Mouse (Mus musculus): Measurements from ENCODE around the gene Tst.

Tst gene

GRCm38 (mm10) chr15:78385564-78385963 is 20.1 kb downstream of the Tst start:
- DNase-seq = no peak

- no peak for DNase-seq
Measured at GRCm38 (mm10) chr15:78384220-78385116, 21.2 kb downstream of the Tst start.

GRCm38 (mm10) chr15:78383450-78384219 is 22.1 kb downstream of the Tst start:
- DNase-seq = no peak

DNA sequence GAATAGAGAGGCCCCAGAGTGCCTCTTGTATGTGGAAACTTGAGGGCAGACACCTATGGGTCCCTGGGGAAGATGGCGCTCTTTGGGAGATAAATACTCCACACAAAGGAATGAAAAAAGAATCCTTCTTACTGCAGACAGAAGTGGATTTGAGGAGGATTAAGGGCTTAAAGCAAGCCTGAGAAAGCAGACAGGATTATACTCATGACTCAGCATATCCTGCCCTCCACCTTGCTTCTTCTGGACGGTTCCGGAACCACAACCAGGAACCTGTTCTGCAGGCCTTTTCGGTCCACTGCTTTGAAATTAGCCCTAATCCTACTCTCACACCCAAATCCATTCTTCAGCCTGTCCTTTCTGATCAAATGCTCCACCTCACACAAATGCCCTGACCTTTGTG is 23.6 kb downstream of the Tst start:
- DNase-seq = no peak

- DNase-seq = no peak
Measured at GRCm38 (mm10) chr15:78380741-78381140, 25.0 kb downstream of the Tst start.

- no peak for DNase-seq
Measured at GRCm38 (mm10) chr15:78380208-78380607, 25.5 kb downstream of the Tst start.

- DNase-seq = no peak
Measured at GRCm38 (mm10) chr15:78378556-78378955, 27.2 kb downstream of the Tst start.

DNA sequence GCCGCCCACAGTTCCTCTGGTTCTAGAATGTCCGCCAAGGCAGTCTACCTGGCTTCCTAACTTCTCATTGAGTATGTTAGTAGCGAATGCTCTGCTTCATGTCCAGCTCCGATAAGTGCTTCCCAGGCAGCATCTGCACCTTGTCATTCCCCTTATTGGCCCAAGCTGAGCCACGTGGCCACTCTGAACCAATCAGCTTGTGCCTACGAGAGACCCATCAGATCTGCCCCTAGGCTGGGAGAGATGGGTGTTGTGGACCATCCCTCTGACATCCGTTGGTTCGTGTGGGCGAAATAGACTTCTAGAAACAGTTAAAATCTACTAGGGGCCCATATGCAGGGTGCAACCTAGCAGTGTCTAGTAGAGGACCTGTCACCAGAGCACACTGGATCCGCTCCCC is 27.8 kb downstream of the Tst start:
- DNase-seq = no peak

- peak; percentile 56 to 59 for DNase-seq
Measured at GRCm38 (mm10) chr15:78374204-78374603, 31.5 kb downstream of the Tst start.

DNA sequence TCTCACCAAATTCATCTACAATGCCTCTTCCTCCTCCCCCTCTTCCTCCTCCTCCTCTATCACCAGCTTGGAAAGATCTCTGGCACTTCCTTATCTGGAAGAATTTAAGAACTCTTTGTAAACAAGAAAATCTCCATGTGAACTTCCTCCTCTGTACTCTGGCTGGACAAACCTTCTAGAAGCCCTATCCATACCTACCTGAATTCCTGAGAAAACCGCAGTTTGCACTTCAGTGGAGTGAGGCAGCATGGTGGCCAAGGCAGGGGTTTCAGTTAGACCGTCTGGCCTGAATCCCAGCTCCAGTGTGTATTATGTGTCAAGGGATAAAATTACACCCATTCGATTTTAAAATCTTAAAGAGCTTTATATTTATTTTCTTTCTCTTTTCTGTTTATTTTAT is 32.9 kb downstream of the Tst start:
- DNase-seq = peak; percentile 76 to 82

DNA sequence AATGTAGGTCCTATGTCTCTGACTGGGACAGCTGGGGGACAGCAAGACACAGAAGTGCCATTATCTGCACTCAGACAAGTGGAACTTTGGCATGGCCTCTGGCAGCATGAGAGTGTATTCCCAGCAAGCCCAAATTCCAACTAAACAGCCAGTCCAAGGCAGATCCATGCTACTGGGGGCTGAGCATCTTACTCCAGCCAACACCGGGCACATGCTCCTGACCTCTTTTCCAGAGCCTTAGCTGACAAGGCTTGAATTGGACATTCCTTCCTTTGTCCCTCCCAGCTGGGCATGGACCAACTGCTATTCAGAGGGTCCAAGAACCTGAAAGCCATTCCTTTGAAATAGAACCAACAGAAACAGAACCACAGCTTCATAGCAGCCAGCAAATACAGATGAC is 36.1 kb downstream of the Tst start:
- no peak for DNase-seq

DNA sequence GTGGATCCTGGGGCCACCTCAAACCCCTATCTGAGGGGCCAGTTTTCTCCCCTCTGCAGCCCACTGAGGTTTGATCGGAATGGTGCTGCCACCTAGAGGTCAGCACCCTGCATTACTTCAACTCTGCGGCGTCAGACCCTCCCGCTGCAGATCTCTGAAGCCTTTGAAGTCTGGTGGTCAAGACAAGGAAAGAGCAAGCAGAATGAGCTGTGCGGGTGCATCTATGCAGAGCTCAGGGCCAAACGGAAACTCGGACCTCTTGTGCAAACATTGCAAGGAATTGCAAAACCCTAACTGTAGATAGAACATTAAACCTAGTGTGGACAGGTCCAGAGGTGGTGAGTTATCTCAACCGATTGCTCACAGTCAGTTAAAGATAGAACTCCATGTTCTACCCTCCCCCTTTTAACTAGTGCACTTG is 36.8 kb downstream of the Tst start:
- peak; percentile 59 to 70 for DNase-seq

DNA sequence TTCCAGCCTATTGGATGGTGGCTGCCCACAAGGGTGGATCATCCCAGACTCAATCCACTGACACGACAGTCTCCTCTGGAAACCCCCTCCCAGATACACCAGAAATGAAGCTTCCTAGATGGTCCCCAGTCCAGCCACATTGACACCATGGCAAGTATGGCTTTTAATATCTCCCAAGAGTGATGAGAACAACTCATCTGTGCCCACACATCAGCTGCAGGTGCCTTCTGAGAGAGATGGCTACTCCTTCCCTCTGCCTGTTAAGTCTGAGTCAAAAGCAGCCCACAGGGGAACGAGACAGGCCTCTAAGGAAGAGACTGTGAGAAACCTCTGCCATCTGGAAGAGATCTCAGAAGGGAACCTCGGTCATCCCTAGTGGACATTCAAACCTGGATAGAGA is 37.9 kb downstream of the Tst start:
- DNase-seq = no peak

DNA sequence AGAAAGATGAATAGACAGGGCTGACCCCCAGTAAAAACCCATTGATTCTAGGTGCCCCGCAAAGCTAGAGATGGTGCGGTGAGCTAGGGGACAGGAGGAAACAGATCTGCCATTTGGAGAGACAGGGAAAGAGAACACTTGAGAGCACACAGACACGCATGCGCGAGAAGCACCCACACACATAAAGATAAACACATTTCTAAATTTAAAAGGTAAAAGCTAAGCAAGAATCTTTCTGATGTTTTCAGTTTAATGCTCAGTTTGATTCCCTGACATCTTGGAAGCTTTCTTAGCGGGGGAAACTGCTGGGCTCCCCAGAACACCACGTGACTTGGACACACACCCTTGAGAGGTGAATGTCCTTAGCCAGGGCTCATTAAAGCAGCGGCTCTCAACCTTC is 38.8 kb downstream of the Tst start:
- DNase-seq = no peak

DNA sequence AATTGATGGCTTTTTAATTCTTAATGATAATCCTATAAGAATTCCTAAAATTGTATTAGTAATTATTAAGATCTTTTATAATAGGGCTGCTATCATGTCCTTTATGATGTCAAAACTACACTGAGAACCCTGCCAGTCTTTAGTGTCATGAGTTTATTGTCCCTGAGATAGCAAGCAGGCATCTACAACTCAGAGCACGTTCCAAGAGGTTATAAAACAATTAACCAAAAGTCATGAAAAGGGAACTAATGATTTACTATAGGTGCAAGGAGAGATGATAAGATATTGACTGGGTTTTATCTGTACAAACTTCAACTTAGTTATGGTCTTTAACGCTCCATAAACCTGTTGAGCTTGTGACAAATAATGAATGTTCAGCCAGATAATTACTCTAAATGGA is 39.8 kb downstream of the Tst start:
- DNase-seq = no peak

- DNase-seq = no peak
Measured at GRCm38 (mm10) chr15:78355548-78355947, 50.2 kb downstream of the Tst start.

DNA sequence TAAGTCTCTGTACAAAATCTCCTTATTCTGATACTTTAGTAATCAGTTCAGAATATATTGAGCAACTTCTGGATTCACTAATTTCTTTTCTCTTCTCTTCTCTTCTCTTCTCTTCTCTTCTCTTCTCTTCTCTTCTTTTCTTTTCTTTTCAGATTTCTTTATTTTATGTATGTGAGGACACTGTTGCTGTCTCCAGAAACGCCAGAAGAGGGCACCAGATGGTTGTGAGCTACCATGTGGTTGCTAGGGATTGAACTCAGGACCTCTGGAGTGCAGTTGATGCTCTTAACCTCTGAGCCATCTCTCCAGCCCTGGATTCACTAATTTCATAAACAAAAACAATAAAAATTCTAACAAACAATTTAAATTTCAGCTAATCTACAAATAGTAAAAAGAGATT is 50.7 kb downstream of the Tst start:
- peak; percentile 55 to 68 for DNase-seq

DNA sequence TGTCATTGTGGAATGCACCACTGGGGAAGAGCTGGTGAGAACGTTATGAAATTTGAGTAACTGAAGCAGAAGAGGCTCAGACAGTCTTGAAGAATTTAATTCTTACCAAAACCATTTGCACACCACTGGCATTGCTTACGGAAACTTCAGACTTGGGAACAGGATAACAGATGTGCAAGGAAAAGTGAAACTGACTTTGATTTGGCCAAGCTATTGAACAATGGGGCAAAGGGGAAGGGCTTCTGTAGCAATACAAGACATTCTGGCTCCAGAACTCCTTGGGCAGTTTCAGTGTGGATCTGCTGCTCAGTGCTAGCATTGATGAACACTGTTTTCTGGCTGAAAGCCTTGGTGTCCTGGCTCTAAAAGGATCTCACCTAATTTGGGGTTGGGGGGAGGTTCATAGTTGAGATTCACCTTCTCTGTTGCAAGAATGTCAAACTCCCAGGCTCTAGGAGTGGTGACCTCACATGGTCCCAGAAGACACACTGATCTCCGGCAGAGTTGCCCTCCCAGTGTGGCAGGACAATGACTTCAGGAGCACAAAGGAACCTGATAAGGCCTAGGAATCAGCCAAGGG is 54.0 kb downstream of the Tst start:
- DNase-seq = no peak
